ENCODE assay signal across 8 mouse cellular contexts in the genomic region with DNA sequence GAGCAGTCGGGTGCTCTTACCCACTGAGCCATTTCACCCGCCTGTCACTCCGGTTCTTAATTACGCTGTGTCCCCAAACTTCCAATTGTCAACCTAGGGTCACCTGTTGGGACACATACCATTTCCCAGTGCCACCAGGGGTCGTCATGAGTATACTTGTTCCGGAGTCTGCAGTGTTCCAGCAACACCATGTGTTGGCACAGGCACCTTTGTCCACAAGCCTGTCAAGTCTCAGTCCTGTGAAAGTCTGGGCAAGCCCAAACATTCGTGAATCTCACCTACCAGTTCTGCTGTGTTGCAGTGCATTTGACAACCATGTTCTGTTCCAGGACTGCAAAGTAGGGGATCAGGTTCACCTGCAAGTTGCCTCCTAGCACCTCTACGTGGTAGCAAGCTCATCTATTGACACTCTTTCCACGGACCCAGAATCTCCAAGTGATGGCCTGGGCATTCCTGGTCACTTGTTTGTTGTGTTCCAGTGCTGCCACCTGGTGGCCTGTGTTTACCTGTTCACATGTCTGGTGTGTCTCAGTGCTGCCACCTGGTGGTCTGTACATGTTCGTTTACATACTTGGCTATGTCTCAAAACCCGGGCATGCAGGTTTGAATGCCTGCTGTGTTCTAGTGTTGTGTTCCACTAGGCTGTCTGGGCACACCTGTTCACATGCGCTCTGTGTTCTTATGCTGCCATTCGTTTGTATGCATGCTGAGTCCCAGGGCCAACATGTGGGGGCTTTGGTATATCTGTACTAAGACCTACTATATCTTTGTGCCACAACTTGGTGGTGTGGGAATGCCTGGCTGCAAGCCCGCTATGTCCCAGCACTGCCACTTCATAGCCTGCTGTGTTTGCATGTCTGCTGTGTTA. TPM values are rescaled to one million over a fixed set of nuclear protein-coding genes. Genes with fewer than 3 reads are reported as not detected.
A peak's percentile ranks its signal among the peaks of the same experiment; 100 is the strongest.
DNase-seq lines count a peak whose midpoint lies in the region; ATAC-seq and TF ChIP-seq lines count a peak whose summit lies in the region.

No protein-coding gene starts in this region.

- TF ChIP-seq POLR2A in lung, adult 2 months (IDR thresholded peaks at IDR 0.05; ENCODE audit: borderline replicate concordance, extremely low read depth, low read depth, low read length): no peak
- no peak for TF ChIP-seq POLR2A in olfactory bulb, adult 2 months (IDR thresholded peaks at IDR 0.05; ENCODE audit: insufficient read depth, low read depth, low read length)

- DNase-seq in G1E (ENCODE audit: low spot score): peak; percentile 22
- peak; percentile 89 to 96 for DNase-seq in cerebellum, adult 18-20 months
- peak; percentile 98 for DNase-seq in forebrain, postnatal 0 days
- peak; percentile 92 to 97 for DNase-seq in heart, postnatal 36 days
- peak; percentile 75 to 98 for DNase-seq in layer of hippocampus, adult 18-20 months (ENCODE audit: low spot score in 2 of 2)
- DNase-seq in lung, adult 2 months: peak; percentile 91
- peak; percentile 66 to 75 for DNase-seq in thymus, adult 18-20 months

- no peaks in the 10 kb centered on the region for H3K36me3 ChIP-seq in G1E (replicated peaks)
- H3K36me3 ChIP-seq in forebrain, postnatal 0 days (ENCODE audit: insufficient read depth): no peaks in the 10 kb centered on the region

- H3K27ac ChIP-seq in forebrain, postnatal 0 days (ENCODE audit: low read depth, low read length): no peak overlapping the region
- no peak overlapping the region for H3K27ac ChIP-seq in olfactory bulb, adult 2 months (ENCODE audit: insufficient read depth, low read depth, low read length)

- H3K4me1 ChIP-seq in G1E (ENCODE audit: insufficient read depth, low read depth, low read length): no peaks in the 10 kb centered on the region
- H3K4me1 ChIP-seq in forebrain, postnatal 0 days (ENCODE audit: insufficient read depth): no peaks in the 10 kb centered on the region
- H3K4me1 ChIP-seq in lung, adult 2 months (ENCODE audit: control insufficient read depth, insufficient read depth, low read length): peaks cover 9% of the 10 kb centered on the region
- no peaks in the 10 kb centered on the region; the same call in 1 of the 2 replicates for H3K4me1 ChIP-seq in olfactory bulb, adult 2 months (ENCODE audit: control insufficient read depth, insufficient read depth, low read length)

- peak; percentile 46 for TF ChIP-seq CTCF in G1E (IDR thresholded peaks at IDR 0.05; ENCODE audit: low read depth, low read length)
- TF ChIP-seq CTCF in forebrain, postnatal 0 days (IDR thresholded peaks at IDR 0.05; ENCODE audit: low read depth): peak; percentile 100
- peak; percentile 100 for TF ChIP-seq CTCF in lung, adult 2 months (IDR thresholded peaks at IDR 0.05; ENCODE audit: insufficient read depth, low read length)
- peak; percentile 71 for TF ChIP-seq CTCF in olfactory bulb, adult 2 months (IDR thresholded peaks at IDR 0.05; ENCODE audit: insufficient read depth, low read depth, low read length)

- H3K27me3 ChIP-seq in G1E (ENCODE audit: insufficient read depth, low read length): no peaks in the 10 kb centered on the region
- H3K27me3 ChIP-seq in forebrain, postnatal 0 days (ENCODE audit: insufficient read depth, low read length): no peaks in the 10 kb centered on the region

- H3K9ac ChIP-seq in forebrain, postnatal 0 days: no peak overlapping the region

- intact Hi-C loops in heart, postnatal 36 days (cut with DNase I): loop anchor here (1.0 to 5.0 kb wide), 6 partner anchors 51 to 751 kb away; no protein-coding TSS in a partner anchor

- H3K4me3 ChIP-seq in G1E (ENCODE audit: low read depth, low read length): no peak overlapping the region
- H3K4me3 ChIP-seq in forebrain, postnatal 0 days (ENCODE audit: low read depth, low read length): no peak overlapping the region
- no peak overlapping the region for H3K4me3 ChIP-seq in lung, adult 2 months (replicated peaks; ENCODE audit: extremely low read depth, low read depth, low read length)
- no peak overlapping the region for H3K4me3 ChIP-seq in olfactory bulb, adult 2 months (ENCODE audit: insufficient read depth, low read depth, low read length)

- 36% methylated on average over 14 of the region's 14 CpGs for WGBS in forebrain, postnatal 0 days
- WGBS in lung, adult 2 months: 35% methylated on average over 14 of the region's 14 CpGs
- 34% methylated on average over 14 of the region's 14 CpGs for WGBS in olfactory bulb, adult 2 months

- no peaks in the 10 kb centered on the region for H3K9me3 ChIP-seq in G1E (replicated peaks)
- no peaks in the 10 kb centered on the region for H3K9me3 ChIP-seq in forebrain, postnatal 0 days (ENCODE audit: low read length)

- peak; percentile 71; the same call in 1 of the 2 replicates for ATAC-seq in G1E (ENCODE audit: extremely low read depth, insufficient number of reproducible peaks, low FRiP score, poor library complexity, severe bottlenecking)
- ATAC-seq in forebrain, postnatal 0 days: peak; percentile 84

- no peak overlapping the region; the same call in 1 of the 2 replicates for H3K4me2 ChIP-seq in forebrain, postnatal 0 days (ENCODE audit: low read depth)

RNA-seq across cellular contexts. Expression of gene Fnbp1l, which starts 19.0 kb away (rescaled TPM):
- not detected in 2 replicates for total RNA-seq in G1E (2014; fragmentation: Nextera tagmentation)
- total RNA-seq in G1E (2017): 0.06 and 0.11 TPM in 2 replicates
- not detected in 2 replicates for polyA plus RNA-seq in G1E (2012)
- 161 and 203 TPM in 2 replicates for total RNA-seq in forebrain, postnatal 0 days (2014; rRNA removed)
- polyA plus RNA-seq in forebrain, postnatal 0 days (2015; fragmentation: Nextera tagmentation; extraction: Ambion mirVana): 163 and 220 TPM in 2 replicates
- total RNA-seq in heart, postnatal 36 days (2021): 10 to 100 TPM; 17.2 to 23.0 TPM
- 10 to 100 TPM; 24.9 to 26.4 TPM for total RNA-seq in layer of hippocampus, adult 18-20 months (2021)
- 20.1 and 40.4 TPM in 2 replicates for polyA plus RNA-seq in lung, adult 2 months (2012; rRNA removed)
- 787 TPM in 1 of 2 replicates, not detected in the other for polyA plus RNA-seq in olfactory bulb, adult 2 months (2012; ENCODE audit: insufficient read depth, insufficient read length, low replicate concordance, missing spikeins)

Comparison
In these comparisons a context has a peak if more than half of its experiments do, and no peak if none do; other contexts are left out.
1. DNase-seq: peak in every context shown above with its lines; median percentile 98 in forebrain, postnatal 0 days; 94 in heart, postnatal 36 days; 92 in cerebellum, adult 18-20 months; 91 in lung, adult 2 months; 86 in layer of hippocampus, adult 18-20 months; 70 in thymus, adult 18-20 months; 22 in G1E.
2. CTCF ChIP-seq: peak in every context shown above with its lines; median percentile 100 in forebrain, postnatal 0 days; 100 in lung, adult 2 months; 71 in olfactory bulb, adult 2 months; 46 in G1E.
3. RNA of gene Fnbp1l, which starts 19.0 kb away (total RNA-seq): 161 to 203 TPM in forebrain, postnatal 0 days, 24.9 to 26.4 TPM in layer of hippocampus, adult 18-20 months and 17.2 to 23.0 TPM in heart, postnatal 36 days; 0.06 to 0.11 TPM in G1E; every median in the first group is over 10 times any median in the second.